Mouse (Mus musculus): ENCODE data around the gene Slc24a4. TPM values are rescaled to one million over a fixed set of nuclear protein-coding genes. Genes with fewer than 3 reads are reported as not detected.

Slc24a4 gene
- not detected for total RNA-seq (2018; cell fraction: chromatin; rRNA removed)
- not detected for total RNA-seq (2018; cell fraction: cytosol; rRNA removed)
- total RNA-seq (2018; cell fraction: nucleus; rRNA removed) = not detected
- polyA plus RNA-seq (2018) = not detected in 3 replicates

GRCm38 (mm10) chr12:102128081-102128790 lies at the start of gene Slc24a4:
Gene Slc24a4 (plus strand): TSS chr12:102128733.
- H3K4me3 ChIP-seq (ENCODE audit: inconsistent target) = no peak within 1 kb of the TSS
- WGBS (ENCODE audit: missing documents) = 2% methylated on average over 29 of the region's 34 CpGs

GRCm38 (mm10) chr12:102082648-102083425 lies 45.7 kb upstream of the Slc24a4 start:
- 80% methylated on average over 13 of the region's 13 CpGs for WGBS (ENCODE audit: missing documents)

More at GRCm38 (mm10) chr12:102128081-102128790, at the start of gene Slc24a4:
- Histone ChIP-seq H3K27ac (no peak within 1 kb of the TSS), H3K36me3 (ENCODE audit: inconsistent target) (no peaks in the 10 kb centered on the region), H3K79me2 (ENCODE audit: inconsistent target) (no peaks in the 10 kb centered on the region)

GRCm38 (mm10) chr12:102090535-102090934 lies 38.0 kb upstream of the Slc24a4 start:
- no peaks in the 10 kb centered on the region for H3K36me3 ChIP-seq (ENCODE audit: inconsistent target)
- no peaks in the 10 kb centered on the region for H3K79me2 ChIP-seq (ENCODE audit: inconsistent target)
- 100% methylated on average over 1 of the region's 1 CpGs for WGBS (ENCODE audit: missing documents)
- no peak overlapping the region for H3K27ac ChIP-seq
- H3K4me3 ChIP-seq (ENCODE audit: inconsistent target) = no peak overlapping the region

More at GRCm38 (mm10) chr12:102082648-102083425, 45.7 kb upstream of the Slc24a4 start:
- no peaks in the 10 kb centered on the region for H3K79me2 ChIP-seq (ENCODE audit: inconsistent target)
- H3K4me3 ChIP-seq (ENCODE audit: inconsistent target) = no peak overlapping the region
- H3K36me3 ChIP-seq (ENCODE audit: inconsistent target) = no peaks in the 10 kb centered on the region
- no peak overlapping the region for H3K27ac ChIP-seq

GRCm38 (mm10) chr12:102092342-102093094 lies 36.0 kb upstream of the Slc24a4 start:
- Histone ChIP-seq H3K79me2 (ENCODE audit: inconsistent target) (no peaks in the 10 kb centered on the region), H3K36me3 (ENCODE audit: inconsistent target) (no peaks in the 10 kb centered on the region), H3K27ac (no peak overlapping the region), H3K4me3 (ENCODE audit: inconsistent target) (no peak overlapping the region)
- WGBS (ENCODE audit: missing documents) = 93% methylated on average over 15 of the region's 15 CpGs

GRCm38 (mm10) chr12:102105990-102106389 lies 22.5 kb upstream of the Slc24a4 start:
- Histone ChIP-seq H3K4me3 (ENCODE audit: inconsistent target) (no peak overlapping the region), H3K36me3 (ENCODE audit: inconsistent target) (no peaks in the 10 kb centered on the region)
- 9% methylated on average over 1 of the region's 1 CpGs for WGBS (ENCODE audit: missing documents)

GRCm38 (mm10) chr12:102108851-102109250 lies 19.7 kb upstream of the Slc24a4 start:
- Histone ChIP-seq H3K36me3 (ENCODE audit: inconsistent target) (no peaks in the 10 kb centered on the region), H3K4me3 (ENCODE audit: inconsistent target) (no peak overlapping the region), H3K79me2 (ENCODE audit: inconsistent target) (no peaks in the 10 kb centered on the region), H3K27ac (no peak overlapping the region)

More at GRCm38 (mm10) chr12:102105990-102106389, 22.5 kb upstream of the Slc24a4 start:
- Histone ChIP-seq H3K79me2 (ENCODE audit: inconsistent target) (no peaks in the 10 kb centered on the region), H3K27ac (no peak overlapping the region)

GRCm38 (mm10) chr12:102112491-102112890 lies 16.0 kb upstream of the Slc24a4 start:
- H3K36me3 ChIP-seq (ENCODE audit: inconsistent target) = no peaks in the 10 kb centered on the region
- no peak overlapping the region for H3K27ac ChIP-seq
- no peak overlapping the region for H3K4me3 ChIP-seq (ENCODE audit: inconsistent target)
- no peaks in the 10 kb centered on the region for H3K79me2 ChIP-seq (ENCODE audit: inconsistent target)
- WGBS (ENCODE audit: missing documents) = 59% methylated on average over 4 of the region's 4 CpGs

GRCm38 (mm10) chr12:102112901-102113300 lies 15.6 kb upstream of the Slc24a4 start:
- Histone ChIP-seq H3K27ac (no peak overlapping the region), H3K4me3 (ENCODE audit: inconsistent target) (no peak overlapping the region), H3K79me2 (ENCODE audit: inconsistent target) (no peaks in the 10 kb centered on the region), H3K36me3 (ENCODE audit: inconsistent target) (no peaks in the 10 kb centered on the region)
- 93% methylated on average over 7 of the region's 7 CpGs for WGBS (ENCODE audit: missing documents)

GRCm38 (mm10) chr12:102113391-102113790 lies 15.1 kb upstream of the Slc24a4 start:
- H3K36me3 ChIP-seq (ENCODE audit: inconsistent target) = no peaks in the 10 kb centered on the region
- WGBS (ENCODE audit: missing documents) = 65% methylated on average over 3 of the region's 3 CpGs
- no peak overlapping the region for H3K4me3 ChIP-seq (ENCODE audit: inconsistent target)
- H3K79me2 ChIP-seq (ENCODE audit: inconsistent target) = no peaks in the 10 kb centered on the region
- no peak overlapping the region for H3K27ac ChIP-seq

- Histone ChIP-seq H3K36me3 (ENCODE audit: inconsistent target) (no peaks in the 10 kb centered on the region), H3K4me3 (ENCODE audit: inconsistent target) (no peak overlapping the region), H3K79me2 (ENCODE audit: inconsistent target) (no peaks in the 10 kb centered on the region), H3K27ac (no peak overlapping the region)
- WGBS (ENCODE audit: missing documents) = 86% methylated on average over 3 of the region's 3 CpGs
These were observed 12.0 kb upstream of the Slc24a4 start for GRCm38 (mm10) chr12:102116580-102116979.

GRCm38 (mm10) chr12:102118014-102118413 lies 10.5 kb upstream of the Slc24a4 start:
- Histone ChIP-seq H3K36me3 (ENCODE audit: inconsistent target) (no peaks in the 10 kb centered on the region), H3K27ac (no peak overlapping the region), H3K4me3 (ENCODE audit: inconsistent target) (no peak overlapping the region), H3K79me2 (ENCODE audit: inconsistent target) (no peaks in the 10 kb centered on the region)
- WGBS (ENCODE audit: missing documents) = 87% methylated on average over 7 of the region's 7 CpGs

GRCm38 (mm10) chr12:102127601-102128000 lies 932 bp upstream of the Slc24a4 start:
- 31% methylated on average over 7 of the region's 7 CpGs for WGBS (ENCODE audit: missing documents)
- Histone ChIP-seq H3K36me3 (ENCODE audit: inconsistent target) (no peaks in the 10 kb centered on the region), H3K4me3 (ENCODE audit: inconsistent target) (no peak overlapping the region), H3K79me2 (ENCODE audit: inconsistent target) (no peaks in the 10 kb centered on the region), H3K27ac (no peak overlapping the region)

- Histone ChIP-seq H3K79me2 (ENCODE audit: inconsistent target) (no peaks in the 10 kb centered on the region), H3K4me3 (ENCODE audit: inconsistent target) (no peak overlapping the region), H3K27ac (no peak overlapping the region), H3K36me3 (ENCODE audit: inconsistent target) (no peaks in the 10 kb centered on the region)
- WGBS (ENCODE audit: missing documents) = 1% methylated on average over 67 of the region's 73 CpGs
These were observed 416 bp downstream of the Slc24a4 start for GRCm38 (mm10) chr12:102128791-102129507.

GRCm38 (mm10) chr12:102129508-102130030 lies 1.0 kb downstream of the Slc24a4 start:
- 15% methylated on average over 14 of the region's 14 CpGs for WGBS (ENCODE audit: missing documents)
- H3K4me3 ChIP-seq (ENCODE audit: inconsistent target) = no peak overlapping the region
- H3K27ac ChIP-seq = no peak overlapping the region
- H3K79me2 ChIP-seq (ENCODE audit: inconsistent target) = no peaks in the 10 kb centered on the region
- no peaks in the 10 kb centered on the region for H3K36me3 ChIP-seq (ENCODE audit: inconsistent target)

Measured in macrophage (primary cell).